Mouse (Mus musculus): ENCODE data around the gene Epb41l2. TPM values are rescaled to one million over a fixed set of nuclear protein-coding genes. Genes with fewer than 3 reads are reported as not detected.

Epb41l2 gene
- total and polyA plus RNA-seq, 2 experiments, result 6.8 to 17.4 TPM

GRCm38 (mm10) chr10:25375036-25375435 is 15.4 kb downstream of the Epb41l2 start:
- 95% methylated on average over 4 of the region's 4 CpGs for WGBS
- no peak overlapping the region for H3K27ac ChIP-seq (replicated peaks; ENCODE audit: insufficient read depth, low read depth, low read length)

GRCm38 (mm10) chr10:25380746-25381481 is 21.3 kb downstream of the Epb41l2 start:
- Histone ChIP-seq H3K9ac (ENCODE audit: low read depth, low read length) (no peak overlapping the region), H3K79me2 (ENCODE audit: control insufficient read depth, insufficient read depth, low read length) (no peaks in the 10 kb centered on the region; the same call in 1 of the 2 replicates), H3K36me3 (ENCODE audit: control insufficient read depth, insufficient read depth, low read length) (no peaks in the 10 kb centered on the region; the same call in 1 of the 2 replicates), H3K4me1 (ENCODE audit: control insufficient read depth, insufficient read depth, low read length) (no peaks in the 10 kb centered on the region), H3K27me3 (ENCODE audit: control insufficient read depth, insufficient read depth, low read length) (no peaks in the 10 kb centered on the region), H3K27ac (replicated peaks; ENCODE audit: insufficient read depth, low read depth, low read length) (no peak overlapping the region), H3K4me3 (ENCODE audit: insufficient read depth, low read depth, low read length) (no peak overlapping the region)
- no peak for TF ChIP-seq CTCF (IDR thresholded peaks at IDR 0.05; ENCODE audit: low read depth, low read length)
- WGBS, result 44% methylated on average over 6 of the region's 6 CpGs
- DNase-seq (ENCODE audit: extremely low read depth, low read depth, low spot score), result peak; percentile 28

More at GRCm38 (mm10) chr10:25375036-25375435, 15.4 kb downstream of the Epb41l2 start:
- Histone ChIP-seq H3K9ac (ENCODE audit: low read depth, low read length) (no peak overlapping the region), H3K36me3 (ENCODE audit: control insufficient read depth, insufficient read depth, low read length) (no peaks in the 10 kb centered on the region; the same call in 1 of the 2 replicates), H3K79me2 (ENCODE audit: control insufficient read depth, insufficient read depth, low read length) (peaks cover 5% of the 10 kb centered on the region; the same call in 1 of the 2 replicates), H3K4me1 (ENCODE audit: control insufficient read depth, insufficient read depth, low read length) (no peaks in the 10 kb centered on the region; the same call in none of the 2 replicates), H3K4me3 (ENCODE audit: insufficient read depth, low read depth, low read length) (no peak overlapping the region), H3K27me3 (ENCODE audit: control insufficient read depth, insufficient read depth, low read length) (no peaks in the 10 kb centered on the region)
- TF ChIP-seq CTCF (IDR thresholded peaks at IDR 0.05; ENCODE audit: low read depth, low read length), result no peak
- no peak for TF ChIP-seq POLR2A (IDR thresholded peaks at IDR 0.05; ENCODE audit: extremely low read depth, insufficient read depth, low read length)
- DNase-seq (ENCODE audit: extremely low read depth, low read depth, low spot score), result no peak

GRCm38 (mm10) chr10:25381951-25382350 is 22.4 kb downstream of the Epb41l2 start:
- DNase-seq (ENCODE audit: extremely low read depth, low read depth, low spot score), result no peak
- H3K4me1 ChIP-seq (ENCODE audit: control insufficient read depth, insufficient read depth, low read length), result peaks cover 3% of the 10 kb centered on the region; the same call in 1 of the 2 replicates
- no peak overlapping the region for H3K4me3 ChIP-seq (ENCODE audit: insufficient read depth, low read depth, low read length)
- H3K36me3 ChIP-seq (ENCODE audit: control insufficient read depth, insufficient read depth, low read length), result no peaks in the 10 kb centered on the region; the same call in 1 of the 2 replicates
- TF ChIP-seq POLR2A (IDR thresholded peaks at IDR 0.05; ENCODE audit: extremely low read depth, insufficient read depth, low read length) (no peak), CTCF (IDR thresholded peaks at IDR 0.05; ENCODE audit: low read depth, low read length) (no peak)
- no peaks in the 10 kb centered on the region for H3K27me3 ChIP-seq (ENCODE audit: control insufficient read depth, insufficient read depth, low read length)
- H3K9ac ChIP-seq (ENCODE audit: low read depth, low read length), result no peak overlapping the region
- no peaks in the 10 kb centered on the region; the same call in 1 of the 2 replicates for H3K79me2 ChIP-seq (ENCODE audit: control insufficient read depth, insufficient read depth, low read length)
- H3K27ac ChIP-seq (replicated peaks; ENCODE audit: insufficient read depth, low read depth, low read length), result no peak overlapping the region
- 64% methylated on average over 10 of the region's 10 CpGs for WGBS

- H3K4me1 ChIP-seq (ENCODE audit: control insufficient read depth, insufficient read depth, low read length), result peaks cover 7% of the 10 kb centered on the region; the same call in 1 of the 2 replicates
- H3K27me3 ChIP-seq (ENCODE audit: control insufficient read depth, insufficient read depth, low read length), result no peaks in the 10 kb centered on the region
- no peak overlapping the region for H3K9ac ChIP-seq (ENCODE audit: low read depth, low read length)
- 84% methylated on average over 5 of the region's 5 CpGs for WGBS
- H3K36me3 ChIP-seq (ENCODE audit: control insufficient read depth, insufficient read depth, low read length), result no peaks in the 10 kb centered on the region; the same call in 1 of the 2 replicates
- TF ChIP-seq CTCF (IDR thresholded peaks at IDR 0.05; ENCODE audit: low read depth, low read length), result no peak
- no peak for TF ChIP-seq POLR2A (IDR thresholded peaks at IDR 0.05; ENCODE audit: extremely low read depth, insufficient read depth, low read length)
- DNase-seq (ENCODE audit: extremely low read depth, low read depth, low spot score), result no peak
- H3K79me2 ChIP-seq (ENCODE audit: control insufficient read depth, insufficient read depth, low read length), result no peaks in the 10 kb centered on the region; the same call in 1 of the 2 replicates
- no peak overlapping the region for H3K27ac ChIP-seq (replicated peaks; ENCODE audit: insufficient read depth, low read depth, low read length)
- no peak overlapping the region for H3K4me3 ChIP-seq (ENCODE audit: insufficient read depth, low read depth, low read length)
Measured at GRCm38 (mm10) chr10:25383171-25383570, 23.6 kb downstream of the Epb41l2 start.

- Histone ChIP-seq H3K79me2 (ENCODE audit: control insufficient read depth, insufficient read depth, low read length) (no peaks in the 10 kb centered on the region; the same call in 1 of the 2 replicates), H3K27me3 (ENCODE audit: control insufficient read depth, insufficient read depth, low read length) (no peaks in the 10 kb centered on the region), H3K9ac (ENCODE audit: low read depth, low read length) (no peak overlapping the region), H3K27ac (replicated peaks; ENCODE audit: insufficient read depth, low read depth, low read length) (no peak overlapping the region), H3K4me3 (ENCODE audit: insufficient read depth, low read depth, low read length) (no peak overlapping the region), H3K4me1 (ENCODE audit: control insufficient read depth, insufficient read depth, low read length) (peaks cover 7% of the 10 kb centered on the region; the same call in 1 of the 2 replicates), H3K36me3 (ENCODE audit: control insufficient read depth, insufficient read depth, low read length) (no peaks in the 10 kb centered on the region)
- DNase-seq (ENCODE audit: extremely low read depth, low read depth, low spot score), result no peak
- WGBS, result 94% methylated on average over 10 of the region's 10 CpGs
- TF ChIP-seq CTCF (IDR thresholded peaks at IDR 0.05; ENCODE audit: low read depth, low read length) (no peak), POLR2A (IDR thresholded peaks at IDR 0.05; ENCODE audit: extremely low read depth, insufficient read depth, low read length) (no peak)
Measured at GRCm38 (mm10) chr10:25384391-25384790, 24.8 kb downstream of the Epb41l2 start.
